Mouse (Mus musculus): ENCODE measurements around the gene Rora. TPM values are rescaled to one million over a fixed set of nuclear protein-coding genes. Genes with fewer than 3 reads are reported as not detected.
A peak's percentile ranks its signal among the peaks of the same experiment; 100 is the strongest.

Rora gene
- polyA plus RNA-seq, 1 experiment from 2014 or later: 23.2 TPM

DNA sequence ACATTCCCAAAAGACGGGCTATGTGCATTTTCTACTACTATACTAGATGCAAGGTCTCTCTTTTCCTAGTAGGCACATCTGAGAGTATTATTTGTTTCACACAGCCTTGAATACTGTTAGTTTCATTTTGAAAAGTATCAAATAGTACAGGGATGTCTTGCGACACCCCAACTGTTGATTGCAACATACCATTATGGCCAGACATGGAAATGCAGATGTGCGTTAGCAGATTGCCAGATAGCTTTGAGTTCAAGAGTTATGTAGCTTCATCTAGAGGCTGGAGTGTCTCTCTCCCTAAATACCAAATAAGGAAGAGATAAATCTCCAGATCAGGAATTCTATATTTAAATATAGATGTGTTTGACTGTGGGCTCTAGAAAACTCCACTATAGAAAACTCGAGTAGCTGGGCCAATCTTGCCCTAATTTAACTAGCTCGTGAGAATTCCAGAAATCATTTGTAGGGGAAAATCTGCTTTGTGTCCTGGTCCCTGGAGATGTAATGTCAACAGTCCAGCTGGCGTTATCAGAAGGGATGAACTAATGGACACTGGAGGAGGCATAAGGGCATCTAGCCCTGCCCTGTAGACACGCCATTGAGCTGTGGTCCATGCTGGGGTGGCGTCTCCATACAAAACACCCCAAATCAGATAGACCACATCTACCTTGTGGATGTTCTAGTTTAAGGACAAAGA is 390.5 kb downstream of the Rora start:
- 92% methylated on average over 8 of the region's 8 CpGs for WGBS
- Histone ChIP-seq H3K4me3 (ENCODE audit: low read depth, low read length) (no peak overlapping the region), H3K9ac (replicated peaks; ENCODE audit: low read depth, low read length) (no peak overlapping the region), H3K27me3 (ENCODE audit: control insufficient read depth, insufficient read depth, low read length) (no peaks in the 10 kb centered on the region), H3K36me3 (ENCODE audit: control insufficient read depth, insufficient read depth, low read length) (no peaks in the 10 kb centered on the region), H3K4me1 (ENCODE audit: control insufficient read depth, insufficient read depth, low read length) (no peaks in the 10 kb centered on the region), H3K27ac (ENCODE audit: low read depth, low read length) (no peak overlapping the region), H3K9me3 (ENCODE audit: control insufficient read depth, low read length) (no peaks in the 10 kb centered on the region), H3K4me2 (ENCODE audit: low read depth, low read length) (no peak overlapping the region)
- no peak for ATAC-seq (ENCODE audit: low read depth)

DNA sequence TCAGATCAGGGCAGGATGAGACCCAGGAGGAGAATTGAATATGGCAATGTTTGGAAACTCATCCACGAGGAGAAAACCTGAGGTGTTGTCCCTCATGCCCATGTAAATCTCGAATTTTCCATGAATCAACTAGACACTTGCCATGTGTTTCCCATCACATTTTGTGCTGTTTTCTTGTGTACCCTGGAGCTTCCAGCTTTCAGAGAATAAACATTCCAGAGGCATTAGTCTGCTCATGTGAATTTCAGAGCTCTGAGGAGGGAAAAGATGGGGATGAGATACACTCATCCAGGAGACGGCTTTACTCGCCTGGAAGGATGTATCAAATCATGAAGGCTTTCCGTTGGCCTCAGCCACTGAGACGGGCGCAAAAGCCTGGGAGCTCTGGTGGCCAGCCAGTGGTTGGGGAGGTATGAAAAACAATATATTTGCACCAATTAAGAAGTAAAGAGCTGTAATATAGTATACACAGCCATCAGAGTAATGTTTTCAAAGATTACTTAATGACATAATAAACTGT is 391.1 kb downstream of the Rora start:
- Histone ChIP-seq H3K27ac (ENCODE audit: low read depth, low read length) (no peak overlapping the region), H3K4me2 (ENCODE audit: low read depth, low read length) (no peak overlapping the region), H3K36me3 (ENCODE audit: control insufficient read depth, insufficient read depth, low read length) (no peaks in the 10 kb centered on the region), H3K9ac (replicated peaks; ENCODE audit: low read depth, low read length) (no peak overlapping the region), H3K9me3 (ENCODE audit: control insufficient read depth, low read length) (no peaks in the 10 kb centered on the region), H3K4me1 (ENCODE audit: control insufficient read depth, insufficient read depth, low read length) (no peaks in the 10 kb centered on the region), H3K4me3 (ENCODE audit: low read depth, low read length) (no peak overlapping the region), H3K27me3 (ENCODE audit: control insufficient read depth, insufficient read depth, low read length) (no peaks in the 10 kb centered on the region)
- WGBS: 88% methylated on average over 7 of the region's 7 CpGs
- no peak for ATAC-seq (ENCODE audit: low read depth)

DNA sequence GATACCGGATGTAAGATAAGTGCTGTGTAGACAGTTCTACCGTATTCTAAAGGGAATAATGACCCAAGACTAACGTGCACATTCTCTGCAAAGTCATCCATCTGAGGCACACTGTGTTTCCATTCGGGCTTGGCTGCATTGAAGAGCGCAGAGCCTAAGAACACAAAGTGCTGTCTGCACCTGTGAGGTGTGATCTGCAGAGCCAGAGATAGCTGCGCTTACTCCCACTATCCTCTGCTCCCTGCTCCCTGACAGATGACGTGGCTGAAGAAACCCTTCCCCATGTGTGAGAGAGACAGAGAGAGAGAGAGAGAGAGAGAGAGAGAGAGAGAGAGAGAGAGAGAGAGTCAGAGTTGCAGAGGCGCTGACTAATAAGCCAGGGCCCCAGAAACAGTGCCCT is 392.3 kb downstream of the Rora start:
- Histone ChIP-seq H3K9ac (replicated peaks; ENCODE audit: low read depth, low read length) (no peak overlapping the region), H3K4me2 (ENCODE audit: low read depth, low read length) (no peak overlapping the region), H3K27me3 (ENCODE audit: control insufficient read depth, insufficient read depth, low read length) (no peaks in the 10 kb centered on the region), H3K36me3 (ENCODE audit: control insufficient read depth, insufficient read depth, low read length) (no peaks in the 10 kb centered on the region), H3K4me1 (ENCODE audit: control insufficient read depth, insufficient read depth, low read length) (no peaks in the 10 kb centered on the region), H3K27ac (ENCODE audit: low read depth, low read length) (no peak overlapping the region), H3K4me3 (ENCODE audit: low read depth, low read length) (no peak overlapping the region), H3K9me3 (ENCODE audit: control insufficient read depth, low read length) (no peaks in the 10 kb centered on the region)
- ATAC-seq (ENCODE audit: low read depth): no peak
- WGBS: 76% methylated on average over 8 of the region's 8 CpGs

DNA sequence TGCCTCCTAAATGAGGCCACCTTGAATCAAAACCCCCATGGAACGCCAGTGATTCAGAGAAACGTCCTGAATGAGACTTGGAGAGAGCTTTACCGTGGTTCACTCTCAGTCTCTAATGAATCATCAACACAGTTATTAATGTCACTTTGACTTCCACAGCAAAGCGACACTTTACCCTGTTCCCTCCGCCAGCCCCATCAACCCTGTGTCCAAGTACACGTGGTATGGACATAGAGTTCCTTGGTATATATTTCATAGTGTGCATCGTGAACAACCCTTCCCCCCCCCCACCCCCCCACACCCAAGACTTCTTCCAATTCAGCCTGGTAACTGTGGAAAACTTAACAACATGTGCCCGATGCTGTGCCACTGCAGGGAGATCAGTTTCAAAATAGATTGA is 397.3 kb downstream of the Rora start:
- Histone ChIP-seq H3K4me3 (ENCODE audit: low read depth, low read length) (no peak overlapping the region), H3K36me3 (ENCODE audit: control insufficient read depth, insufficient read depth, low read length) (no peaks in the 10 kb centered on the region), H3K9me3 (ENCODE audit: control insufficient read depth, low read length) (no peaks in the 10 kb centered on the region), H3K27ac (ENCODE audit: low read depth, low read length) (no peak overlapping the region), H3K4me1 (ENCODE audit: control insufficient read depth, insufficient read depth, low read length) (no peaks in the 10 kb centered on the region), H3K4me2 (ENCODE audit: low read depth, low read length) (no peak overlapping the region), H3K27me3 (ENCODE audit: control insufficient read depth, insufficient read depth, low read length) (no peaks in the 10 kb centered on the region), H3K9ac (replicated peaks; ENCODE audit: low read depth, low read length) (no peak overlapping the region)
- 77% methylated on average over 8 of the region's 8 CpGs for WGBS
- no peak for ATAC-seq (ENCODE audit: low read depth)

DNA sequence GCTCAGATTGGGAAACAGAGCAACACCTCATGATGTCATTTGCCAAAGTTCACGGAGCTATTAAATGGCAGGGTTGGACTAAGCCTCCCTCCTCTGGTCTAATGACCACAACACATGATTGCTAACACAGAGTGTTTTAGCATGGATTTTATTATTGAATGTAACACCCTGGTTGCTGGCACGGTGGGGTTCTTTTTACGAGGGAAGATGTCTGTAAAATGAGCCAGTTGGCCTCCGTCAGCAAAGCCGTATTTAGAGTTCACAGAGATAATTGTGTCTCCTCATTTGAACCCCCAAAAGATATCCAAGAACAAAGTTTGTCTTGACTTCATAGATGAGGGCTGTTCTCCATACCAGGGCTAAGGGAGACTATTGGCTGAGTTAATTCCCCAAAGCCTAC is 398.3 kb downstream of the Rora start:
- 86% methylated on average over 5 of the region's 5 CpGs for WGBS
- Histone ChIP-seq H3K4me3 (ENCODE audit: low read depth, low read length) (no peak overlapping the region), H3K4me2 (ENCODE audit: low read depth, low read length) (no peak overlapping the region), H3K9ac (replicated peaks; ENCODE audit: low read depth, low read length) (no peak overlapping the region), H3K36me3 (ENCODE audit: control insufficient read depth, insufficient read depth, low read length) (no peaks in the 10 kb centered on the region), H3K27me3 (ENCODE audit: control insufficient read depth, insufficient read depth, low read length) (no peaks in the 10 kb centered on the region), H3K4me1 (ENCODE audit: control insufficient read depth, insufficient read depth, low read length) (no peaks in the 10 kb centered on the region), H3K9me3 (ENCODE audit: control insufficient read depth, low read length) (no peaks in the 10 kb centered on the region), H3K27ac (ENCODE audit: low read depth, low read length) (no peak overlapping the region)
- no peak for ATAC-seq (ENCODE audit: low read depth)

DNA sequence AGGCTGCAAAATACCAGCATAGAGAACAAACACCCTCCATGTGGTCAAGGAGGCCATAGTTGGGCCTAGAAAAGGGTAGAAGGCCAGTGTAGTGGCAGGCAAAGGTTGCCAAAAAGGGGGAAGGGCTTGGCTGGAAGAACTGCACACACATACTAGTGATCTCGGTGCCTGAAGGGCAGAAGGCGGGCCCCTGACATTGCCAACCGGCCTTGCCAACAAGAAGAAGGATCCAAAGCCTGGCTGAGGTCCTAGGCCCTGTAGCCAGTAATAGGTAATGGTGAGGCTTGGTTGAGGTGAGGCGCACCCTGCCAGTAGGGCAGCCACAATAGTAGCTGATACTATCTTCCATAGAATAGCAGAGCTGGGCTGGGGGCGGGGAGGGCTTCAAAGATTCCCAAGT is 401.7 kb downstream of the Rora start:
- WGBS: 99% methylated on average over 5 of the region's 5 CpGs

DNA sequence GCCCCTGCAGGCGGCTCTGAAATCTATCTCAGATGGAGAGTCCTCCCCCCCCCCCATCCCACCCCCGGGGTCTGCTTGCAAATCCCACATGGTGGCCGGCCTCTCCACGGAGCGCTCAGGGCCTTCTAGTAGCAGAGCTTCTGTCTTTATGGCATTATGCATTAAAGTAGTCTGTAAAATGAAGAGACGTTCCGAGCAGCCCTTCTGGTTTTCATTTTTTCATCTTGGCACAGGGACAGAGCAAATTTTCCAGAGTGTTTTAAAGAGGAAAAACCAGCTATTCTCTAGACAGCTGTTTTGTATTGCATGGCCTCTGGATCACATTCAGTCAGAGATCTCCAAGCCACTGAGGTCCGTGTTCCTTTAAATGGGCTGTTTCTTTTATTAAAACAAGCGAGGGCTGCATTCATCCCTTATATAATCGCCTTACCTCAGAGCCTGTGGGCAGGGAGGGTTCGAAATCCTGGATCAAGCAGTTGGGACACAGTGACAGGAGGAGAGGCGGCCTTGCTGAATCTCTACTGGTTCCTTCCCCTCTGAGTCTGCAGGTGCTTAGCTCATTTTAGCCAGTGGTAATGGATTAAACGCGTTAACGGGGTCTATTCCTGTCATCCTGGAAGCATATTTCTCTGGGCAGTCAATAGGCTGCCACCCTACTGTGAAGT is 417.7 kb downstream of the Rora start:
- no peaks in the 10 kb centered on the region for H3K4me1 ChIP-seq (ENCODE audit: control insufficient read depth, insufficient read depth, low read length)
- 59% methylated on average over 15 of the region's 15 CpGs for WGBS
- no peak overlapping the region for H3K4me3 ChIP-seq (ENCODE audit: low read depth, low read length)
- no peak overlapping the region for H3K9ac ChIP-seq (replicated peaks; ENCODE audit: low read depth, low read length)
- H3K27me3 ChIP-seq (ENCODE audit: control insufficient read depth, insufficient read depth, low read length): no peaks in the 10 kb centered on the region
- H3K9me3 ChIP-seq (ENCODE audit: control insufficient read depth, low read length): no peaks in the 10 kb centered on the region
- no peak overlapping the region for H3K4me2 ChIP-seq (ENCODE audit: low read depth, low read length)
- ATAC-seq (ENCODE audit: low read depth): no peak
- no peak overlapping the region for H3K27ac ChIP-seq (ENCODE audit: low read depth, low read length)
- no peaks in the 10 kb centered on the region for H3K36me3 ChIP-seq (ENCODE audit: control insufficient read depth, insufficient read depth, low read length)

More for the DNA sequence above, 401.7 kb downstream of the Rora start:
- no peak overlapping the region for H3K4me3 ChIP-seq (ENCODE audit: low read depth, low read length)
- H3K27me3 ChIP-seq (ENCODE audit: control insufficient read depth, insufficient read depth, low read length): no peaks in the 10 kb centered on the region
- no peaks in the 10 kb centered on the region for H3K9me3 ChIP-seq (ENCODE audit: control insufficient read depth, low read length)
- no peak for ATAC-seq (ENCODE audit: low read depth)
- H3K27ac ChIP-seq (ENCODE audit: low read depth, low read length): no peak overlapping the region
- H3K4me2 ChIP-seq (ENCODE audit: low read depth, low read length): no peak overlapping the region
- H3K36me3 ChIP-seq (ENCODE audit: control insufficient read depth, insufficient read depth, low read length): no peaks in the 10 kb centered on the region
- no peak overlapping the region for H3K9ac ChIP-seq (replicated peaks; ENCODE audit: low read depth, low read length)
- H3K4me1 ChIP-seq (ENCODE audit: control insufficient read depth, insufficient read depth, low read length): no peaks in the 10 kb centered on the region

DNA sequence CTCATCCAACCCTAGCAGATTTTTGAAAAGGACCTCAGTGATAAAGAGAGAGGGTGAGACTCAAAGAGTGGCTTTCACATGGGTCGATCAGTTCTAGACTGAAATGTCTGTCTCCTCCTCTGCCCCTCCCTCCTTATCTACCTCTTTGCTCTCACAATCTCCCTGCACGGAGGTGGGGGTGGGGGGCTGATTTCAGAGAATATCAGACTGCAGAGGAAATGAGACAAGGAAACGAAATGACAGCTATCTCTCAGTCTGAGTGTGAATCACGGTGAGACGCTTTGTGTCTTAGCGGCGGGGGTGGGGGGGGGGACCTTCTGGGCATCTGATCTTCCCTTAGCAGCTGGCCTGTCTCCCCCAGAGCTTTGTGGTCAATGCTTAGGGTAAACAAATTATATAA is 419.7 kb downstream of the Rora start:
- WGBS: 82% methylated on average over 7 of the region's 7 CpGs
- ATAC-seq (ENCODE audit: low read depth): no peak

DNA sequence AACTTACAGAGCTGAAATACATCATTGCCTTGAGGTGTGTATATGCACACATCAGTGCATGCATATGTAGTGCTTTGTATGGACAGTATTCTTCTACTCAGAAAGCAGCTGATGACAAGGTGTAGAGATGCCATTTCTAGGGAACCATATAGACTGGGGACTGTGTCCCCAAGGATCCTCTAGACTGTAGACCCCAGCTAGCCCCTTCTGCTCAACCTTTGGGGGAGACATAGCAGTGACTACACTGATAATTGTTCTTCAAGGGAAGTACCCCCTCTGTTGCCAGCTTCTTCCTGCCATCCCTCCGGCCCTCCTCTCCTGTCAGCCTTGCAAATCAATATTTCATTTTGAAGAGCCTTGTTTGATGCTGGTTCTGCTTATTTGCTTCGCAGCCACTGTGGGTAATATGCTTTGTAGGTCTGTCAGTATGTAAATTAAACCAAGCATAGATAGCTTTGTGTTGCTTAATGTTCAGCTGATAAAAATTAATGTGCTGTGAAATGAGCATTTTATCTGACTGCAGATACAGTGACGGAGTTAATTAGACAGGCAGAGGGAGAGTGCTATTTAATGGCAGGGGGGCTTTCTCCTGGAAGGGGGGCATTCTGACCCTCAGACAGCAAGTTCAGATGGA is 430.6 kb downstream of the Rora start:
- no peak overlapping the region for H3K4me3 ChIP-seq (ENCODE audit: low read depth, low read length)
- peak; percentile 78 for ATAC-seq (ENCODE audit: low read depth)
- no peaks in the 10 kb centered on the region for H3K36me3 ChIP-seq (ENCODE audit: control insufficient read depth, insufficient read depth, low read length)
- H3K27me3 ChIP-seq (ENCODE audit: control insufficient read depth, insufficient read depth, low read length): peaks cover 6% of the 10 kb centered on the region; the same call in 1 of the 2 replicates
- H3K9ac ChIP-seq (replicated peaks; ENCODE audit: low read depth, low read length): no peak overlapping the region
- H3K4me2 ChIP-seq (ENCODE audit: low read depth, low read length): 0 out of 2 replicates have a peak overlapping the region, but pooled peaks have one; percentile 1
- H3K4me1 ChIP-seq (ENCODE audit: control insufficient read depth, insufficient read depth, low read length): peaks cover 17% of the 10 kb centered on the region
- no peaks in the 10 kb centered on the region for H3K9me3 ChIP-seq (ENCODE audit: control insufficient read depth, low read length)
- WGBS: 6% methylated on average over 3 of the region's 3 CpGs
- peak overlapping the region; percentile 48; the same call in 1 of the 2 replicates for H3K27ac ChIP-seq (ENCODE audit: low read depth, low read length)

More for the DNA sequence above, 419.7 kb downstream of the Rora start:
- Histone ChIP-seq H3K36me3 (ENCODE audit: control insufficient read depth, insufficient read depth, low read length) (no peaks in the 10 kb centered on the region), H3K27me3 (ENCODE audit: control insufficient read depth, insufficient read depth, low read length) (no peaks in the 10 kb centered on the region), H3K9ac (replicated peaks; ENCODE audit: low read depth, low read length) (no peak overlapping the region), H3K4me3 (ENCODE audit: low read depth, low read length) (no peak overlapping the region), H3K9me3 (ENCODE audit: control insufficient read depth, low read length) (no peaks in the 10 kb centered on the region), H3K4me1 (ENCODE audit: control insufficient read depth, insufficient read depth, low read length) (no peaks in the 10 kb centered on the region), H3K27ac (ENCODE audit: low read depth, low read length) (no peak overlapping the region), H3K4me2 (ENCODE audit: low read depth, low read length) (no peak overlapping the region)

All from neural tube, embryonic 14.5 days (tissue).